Comparison of ENCODE assay signal across 7 mouse cellular contexts in genomic region chr16:20517701-20518374, GRCm38 (mm10). TPM values are rescaled to one million over a fixed set of nuclear protein-coding genes. Genes with fewer than 3 reads are reported as not detected.
DNase-seq lines count a peak whose midpoint lies in the region; ATAC-seq lines count a peak whose summit lies in the region.

No protein-coding gene starts in this region.

- peak overlapping the region; percentile 91 for H3K4me2 ChIP-seq in embryonic facial prominence, embryonic 12.5 days (replicated peaks)
- peak overlapping the region; percentile 97 for H3K4me2 ChIP-seq in limb, embryonic 13.5 days (replicated peaks)
- H3K4me2 ChIP-seq in midbrain, embryonic 15.5 days, result peak overlapping the region; percentile 95

- H3K27ac ChIP-seq in embryonic facial prominence, embryonic 12.5 days, result peak overlapping the region; percentile 93
- H3K27ac ChIP-seq in hindbrain, embryonic 10.5 days, result peak overlapping the region; percentile 98
- peak overlapping the region; percentile 93 for H3K27ac ChIP-seq in limb, embryonic 13.5 days
- H3K27ac ChIP-seq in midbrain, embryonic 15.5 days, result peak overlapping the region; percentile 88

- H3K4me3 ChIP-seq in embryonic facial prominence, embryonic 12.5 days, result peak overlapping the region; percentile 94
- H3K4me3 ChIP-seq in hindbrain, embryonic 10.5 days, result peak overlapping the region; percentile 97
- H3K4me3 ChIP-seq in limb, embryonic 13.5 days, result peak overlapping the region; percentile 95
- peak overlapping the region; percentile 90 for H3K4me3 ChIP-seq in midbrain, embryonic 15.5 days

- H3K27me3 ChIP-seq in embryonic facial prominence, embryonic 12.5 days, result no peaks in the 10 kb centered on the region
- H3K27me3 ChIP-seq in hindbrain, embryonic 10.5 days (ENCODE audit: insufficient read depth, poor library complexity, severe bottlenecking), result no peaks in the 10 kb centered on the region
- no peaks in the 10 kb centered on the region for H3K27me3 ChIP-seq in limb, embryonic 13.5 days
- no peaks in the 10 kb centered on the region for H3K27me3 ChIP-seq in midbrain, embryonic 15.5 days (replicated peaks)

- H3K4me1 ChIP-seq in embryonic facial prominence, embryonic 12.5 days, result peaks cover 12% of the 10 kb centered on the region
- peaks cover 31% of the 10 kb centered on the region for H3K4me1 ChIP-seq in hindbrain, embryonic 10.5 days (replicated peaks)
- peaks cover 27% of the 10 kb centered on the region for H3K4me1 ChIP-seq in limb, embryonic 13.5 days
- peaks cover 37% of the 10 kb centered on the region for H3K4me1 ChIP-seq in midbrain, embryonic 15.5 days

- 0% methylated on average over 6 of the region's 6 CpGs for WGBS in embryonic facial prominence, embryonic 12.5 days
- 2% methylated on average over 6 of the region's 6 CpGs for WGBS in hindbrain, embryonic 10.5 days
- 2% methylated on average over 6 of the region's 6 CpGs for WGBS in limb, embryonic 13.5 days
- 0% methylated on average over 6 of the region's 6 CpGs for WGBS in midbrain, embryonic 15.5 days

- peak; percentile 76 for DNase-seq in 3T3-L1 (ENCODE audit: low read depth, low spot score)
- DNase-seq in CD4-positive helper T cell, adult 2 months (ENCODE audit: low read depth, low spot score), result peak; percentile 21
- peak; percentile 77 for DNase-seq in hindbrain, embryonic 10.5 days (ENCODE audit: low spot score)
- DNase-seq in right cerebral cortex, postnatal 36 days (ENCODE audit: low spot score in 2 of 2), result no peak

- H3K36me3 ChIP-seq in embryonic facial prominence, embryonic 12.5 days, result peaks cover 19% of the 10 kb centered on the region
- H3K36me3 ChIP-seq in hindbrain, embryonic 10.5 days, result peaks cover 37% of the 10 kb centered on the region
- peaks cover 31% of the 10 kb centered on the region for H3K36me3 ChIP-seq in limb, embryonic 13.5 days
- peaks cover 6% of the 10 kb centered on the region for H3K36me3 ChIP-seq in midbrain, embryonic 15.5 days (replicated peaks)

- H3K9ac ChIP-seq in embryonic facial prominence, embryonic 12.5 days, result peak overlapping the region; percentile 92
- peak overlapping the region; percentile 98 for H3K9ac ChIP-seq in limb, embryonic 13.5 days
- peak overlapping the region; percentile 91 for H3K9ac ChIP-seq in midbrain, embryonic 15.5 days

- peak; percentile 37 for ATAC-seq in embryonic facial prominence, embryonic 12.5 days (ENCODE audit: insufficient number of reproducible peaks, insufficient read depth, low FRiP score, low TSS enrichment)
- ATAC-seq in limb, embryonic 13.5 days (ENCODE audit: low FRiP score, low read depth), result peak; percentile 51
- ATAC-seq in midbrain, embryonic 15.5 days (replicated peaks), result peak; percentile 24

- H3K9me3 ChIP-seq in embryonic facial prominence, embryonic 12.5 days, result no peaks in the 10 kb centered on the region
- H3K9me3 ChIP-seq in hindbrain, embryonic 10.5 days, result no peaks in the 10 kb centered on the region
- H3K9me3 ChIP-seq in limb, embryonic 13.5 days, result no peaks in the 10 kb centered on the region
- no peaks in the 10 kb centered on the region for H3K9me3 ChIP-seq in midbrain, embryonic 15.5 days

RNA-seq across cellular contexts. Expression of gene Dvl3, which starts 1.1 kb away (rescaled TPM):
- 33.1 and 33.2 TPM in 2 replicates for polyA plus RNA-seq in embryonic facial prominence, embryonic 12.5 days (2016; fragmentation: Nextera tagmentation; extraction: Ambion mirVana)
- polyA plus RNA-seq in hindbrain, embryonic 10.5 days (2016; fragmentation: Nextera tagmentation; extraction: Ambion mirVana), result 32.6 and 51.1 TPM in 2 replicates
- polyA plus RNA-seq in limb, embryonic 13.5 days (2015; fragmentation: Nextera tagmentation; extraction: Ambion mirVana), result 28.0 and 28.7 TPM in 2 replicates
- polyA plus RNA-seq in midbrain, embryonic 15.5 days (2015; fragmentation: Nextera tagmentation; extraction: Ambion mirVana), result 42.0 and 43.8 TPM in 2 replicates

RNA-seq across cellular contexts. Expression of gene Ap2m1, which starts 17.4 kb away (rescaled TPM):
- polyA plus RNA-seq in embryonic facial prominence, embryonic 12.5 days (2016; fragmentation: Nextera tagmentation; extraction: Ambion mirVana), result 657 and 677 TPM in 2 replicates
- 705 and 825 TPM in 2 replicates for polyA plus RNA-seq in hindbrain, embryonic 10.5 days (2016; fragmentation: Nextera tagmentation; extraction: Ambion mirVana)
- polyA plus RNA-seq in limb, embryonic 13.5 days (2015; fragmentation: Nextera tagmentation; extraction: Ambion mirVana), result 629 and 657 TPM in 2 replicates
- 1,259 and 1,287 TPM in 2 replicates for polyA plus RNA-seq in midbrain, embryonic 15.5 days (2015; fragmentation: Nextera tagmentation; extraction: Ambion mirVana)

RNA-seq across cellular contexts. Expression of gene Eif2b5, which starts 19.2 kb away (rescaled TPM):
- polyA plus RNA-seq in embryonic facial prominence, embryonic 12.5 days (2016; fragmentation: Nextera tagmentation; extraction: Ambion mirVana), result 135 and 137 TPM in 2 replicates
- polyA plus RNA-seq in hindbrain, embryonic 10.5 days (2016; fragmentation: Nextera tagmentation; extraction: Ambion mirVana), result 150 and 153 TPM in 2 replicates
- polyA plus RNA-seq in limb, embryonic 13.5 days (2015; fragmentation: Nextera tagmentation; extraction: Ambion mirVana), result 109 and 113 TPM in 2 replicates
- 96.2 and 100 TPM in 2 replicates for polyA plus RNA-seq in midbrain, embryonic 15.5 days (2015; fragmentation: Nextera tagmentation; extraction: Ambion mirVana)

RNA-seq across cellular contexts. Expression of gene Abcf3, which starts 30.5 kb away (rescaled TPM):
- polyA plus RNA-seq in embryonic facial prominence, embryonic 12.5 days (2016; fragmentation: Nextera tagmentation; extraction: Ambion mirVana), result 72.4 and 79.1 TPM in 2 replicates
- polyA plus RNA-seq in hindbrain, embryonic 10.5 days (2016; fragmentation: Nextera tagmentation; extraction: Ambion mirVana), result 59.4 and 65.2 TPM in 2 replicates
- 68.1 and 78.1 TPM in 2 replicates for polyA plus RNA-seq in limb, embryonic 13.5 days (2015; fragmentation: Nextera tagmentation; extraction: Ambion mirVana)
- 85.8 and 86.2 TPM in 2 replicates for polyA plus RNA-seq in midbrain, embryonic 15.5 days (2015; fragmentation: Nextera tagmentation; extraction: Ambion mirVana)

Comparison
In these comparisons a context has a peak if more than half of its experiments do, and no peak if none do; other contexts are left out.
1. DNase-seq: peak in 3T3-L1 (single experiment), CD4-positive helper T cell, adult 2 months (single experiment) and hindbrain, embryonic 10.5 days (single experiment); none in right cerebral cortex, postnatal 36 days (0 of 2).
2. Peak in every context shown above with its lines, with median percentiles within 50 percentile points of each other: ATAC-seq, H3K27ac ChIP-seq, H3K4me2 ChIP-seq, H3K4me3 ChIP-seq and H3K9ac ChIP-seq.